Mouse (Mus musculus): ENCODE measurements around the gene Lyz1.

DNA sequence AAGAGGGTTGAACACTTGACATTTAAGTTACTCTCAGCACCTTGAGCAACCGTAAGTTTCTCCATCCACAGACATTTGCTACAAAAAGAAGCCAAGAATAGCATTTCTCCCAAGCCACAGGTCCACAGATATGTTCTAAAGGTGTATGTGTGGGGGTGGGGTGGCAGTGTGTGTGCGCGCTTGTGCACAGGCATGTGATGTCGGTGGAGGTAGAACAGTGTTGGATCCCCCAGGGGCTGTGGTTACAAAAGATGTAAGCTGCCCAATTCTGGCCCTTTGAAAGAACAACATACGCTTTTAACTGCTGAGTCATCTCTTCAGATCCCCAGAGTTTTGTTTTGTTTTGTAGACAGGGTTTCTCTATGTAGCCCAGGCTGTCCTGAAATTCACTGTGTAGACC, 30.0 kb upstream of the Lyz1 start:
- TF ChIP-seq CTCF (IDR thresholded peaks at IDR 0.05; ENCODE audit: low read depth): no peak
- no peak for TF ChIP-seq EP300 (IDR thresholded peaks at IDR 0.05; ENCODE audit: low read depth)

All from heart, postnatal 0 days (tissue).